Mouse (Mus musculus) limb, embryonic 14.5 days (tissue): ENCODE results near the gene Fam129a. TPM values are rescaled to one million over a fixed set of nuclear protein-coding genes. Genes with fewer than 3 reads are reported as not detected.

Source experiments
- ATAC-seq: fragments of 200-750 bp; cut with Nextera tagmentation; 2 replicates; pipeline ENCODE4 v1.8.0; 2017; ENCODE audit warnings: low read depth, moderate number of reproducible peaks, moderate TSS enrichment; ENCODE audit not compliant: low FRiP score
- DNase-seq: peaks from one replicate; pipeline ENCODE4 v3.0.0-alpha.2; 2015; ENCODE audit warnings: low spot score
- H3K27ac ChIP-seq: fragments of 300-500 bp; sonication (generic); replicated peaks from 2 replicates; pipeline ENCODE4 v1.5.1; 2014; ENCODE audit warnings: low read depth, mild to moderate bottlenecking, low read length, moderate library complexity, mixed read lengths
- H3K27me3 ChIP-seq: fragments of 300-500 bp; sonication (generic); 2 replicates; pipeline ENCODE4 v1.6.1; 2014; ENCODE audit warnings: low read length, mixed read lengths; ENCODE audit not compliant: control insufficient read depth, insufficient read depth
- H3K36me3 ChIP-seq: fragments of 300-500 bp; sonication (generic); 2 replicates; pipeline ENCODE4 v1.6.1; 2014; ENCODE audit warnings: mild to moderate bottlenecking, low read length, moderate library complexity, mixed read lengths; ENCODE audit not compliant: control insufficient read depth, insufficient read depth
- H3K4me1 ChIP-seq: fragments of 300-500 bp; sonication (generic); 2 replicates; pipeline ENCODE4 v1.6.1; 2014; ENCODE audit warnings: antibody characterized with exemption, low read length, mixed read lengths; ENCODE audit not compliant: control insufficient read depth, insufficient read depth
- H3K4me2 ChIP-seq: fragments of 300-500 bp; sonication (generic); replicated peaks from 2 replicates; pipeline ENCODE4 v1.6.1; 2014; ENCODE audit warnings: low read depth, mild to moderate bottlenecking, low read length, moderate library complexity; ENCODE audit not compliant: severe bottlenecking
- H3K4me3 ChIP-seq: fragments of 300-500 bp; sonication (generic); replicated peaks from 2 replicates; pipeline ENCODE4 v1.5.1; 2014; ENCODE audit warnings: low read length
- H3K9ac ChIP-seq: fragments of 300-500 bp; sonication (generic); 2 replicates; pipeline ENCODE4 v1.6.1; 2014; ENCODE audit warnings: mild to moderate bottlenecking, low read depth, low read length, moderate library complexity; ENCODE audit not compliant: severe bottlenecking
- H3K9me3 ChIP-seq: fragments of 300-500 bp; sonication (generic); 2 replicates; pipeline ENCODE4 v1.6.1; 2016; ENCODE audit warnings: low read length; ENCODE audit not compliant: control insufficient read depth
- POLR2A ChIP-seq: fragments of 200-500 bp; IDR thresholded peaks from 2 replicates; pipeline ENCODE4 v1.8.0; 2012; ENCODE audit warnings: inconsistent platforms, mild to moderate bottlenecking, moderate library complexity, borderline replicate concordance; ENCODE audit not compliant: insufficient read depth, insufficient read length; ENCODE audit errors: extremely low read depth
- WGBS: fragments of 180-500 bp; shearing (Covaris S2); extraction: QIAGEN DNeasy Blood & Tissue Kit; methylation state at CpG from one replicate; pipeline ENCODE4 v1.1.7; 2014; 5-methylcytosine and 5-hydroxymethylcytosine counted together
- polyA plus RNA-seq, 2 experiments: library from polyadenylated mRNA; depleted of rRNA in 1 of 2; stranded (reverse) in 1 of 2; unstranded in 1 of 2; fragments of >200 nt; fragmentation: Nextera tagmentation in 1 of 2; extraction: Ambion mirVana in 1 of 2; gene quantifications; 2 replicates each; pipeline versions ENCODE4 v1.2.1 to v1.2.3; 2012 to 2014

Fam129a gene
- polyA plus RNA-seq, 2 experiments = 11.1 to 14.7 TPM

- DNase-seq (no peak), ATAC-seq (no peak)
- Histone ChIP-seq H3K9me3 (no peaks in the 10 kb centered on the region), H3K27ac (no peak overlapping the region), H3K4me3 (no peak overlapping the region), H3K27me3 (no peaks in the 10 kb centered on the region), H3K4me1 (peaks cover 5% of the 10 kb centered on the region), H3K4me2 (no peak overlapping the region), H3K9ac (no peak overlapping the region), H3K36me3 (no peaks in the 10 kb centered on the region)
- 83% methylated on average over 11 of the region's 11 CpGs for WGBS
- no peak for TF ChIP-seq POLR2A
Observed at GRCm38 (mm10) chr1:151584565-151585216, 13.7 kb downstream of the Fam129a start.

DNA sequence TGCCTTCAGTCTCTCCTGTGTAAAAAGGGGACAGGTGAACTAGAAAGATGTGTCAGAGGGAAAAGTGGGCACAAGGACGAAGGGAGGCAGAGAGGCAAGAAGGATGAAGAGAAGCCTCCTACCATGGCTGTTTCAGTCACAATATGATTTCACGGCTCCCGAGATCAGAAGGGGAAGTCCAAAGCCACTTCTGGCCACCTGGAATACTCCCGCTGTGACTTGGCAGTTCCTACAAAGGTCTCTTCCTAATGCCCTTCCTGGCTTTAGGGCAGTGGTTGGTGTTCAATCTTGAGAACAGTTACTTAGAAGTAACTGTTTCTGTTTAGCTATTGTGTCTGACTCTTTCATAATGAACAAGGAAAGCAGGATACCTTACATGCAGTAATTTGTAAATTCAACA lies 14.7 kb downstream of the Fam129a start:
- WGBS = 65% methylated on average over 4 of the region's 4 CpGs
- Histone ChIP-seq H3K4me1 (peaks cover 2% of the 10 kb centered on the region), H3K27ac (no peak overlapping the region), H3K4me3 (no peak overlapping the region), H3K27me3 (no peaks in the 10 kb centered on the region), H3K9ac (no peak overlapping the region), H3K9me3 (no peaks in the 10 kb centered on the region), H3K4me2 (no peak overlapping the region), H3K36me3 (no peaks in the 10 kb centered on the region)
- DNase-seq (no peak), ATAC-seq (no peak)
- TF ChIP-seq POLR2A = no peak

DNA sequence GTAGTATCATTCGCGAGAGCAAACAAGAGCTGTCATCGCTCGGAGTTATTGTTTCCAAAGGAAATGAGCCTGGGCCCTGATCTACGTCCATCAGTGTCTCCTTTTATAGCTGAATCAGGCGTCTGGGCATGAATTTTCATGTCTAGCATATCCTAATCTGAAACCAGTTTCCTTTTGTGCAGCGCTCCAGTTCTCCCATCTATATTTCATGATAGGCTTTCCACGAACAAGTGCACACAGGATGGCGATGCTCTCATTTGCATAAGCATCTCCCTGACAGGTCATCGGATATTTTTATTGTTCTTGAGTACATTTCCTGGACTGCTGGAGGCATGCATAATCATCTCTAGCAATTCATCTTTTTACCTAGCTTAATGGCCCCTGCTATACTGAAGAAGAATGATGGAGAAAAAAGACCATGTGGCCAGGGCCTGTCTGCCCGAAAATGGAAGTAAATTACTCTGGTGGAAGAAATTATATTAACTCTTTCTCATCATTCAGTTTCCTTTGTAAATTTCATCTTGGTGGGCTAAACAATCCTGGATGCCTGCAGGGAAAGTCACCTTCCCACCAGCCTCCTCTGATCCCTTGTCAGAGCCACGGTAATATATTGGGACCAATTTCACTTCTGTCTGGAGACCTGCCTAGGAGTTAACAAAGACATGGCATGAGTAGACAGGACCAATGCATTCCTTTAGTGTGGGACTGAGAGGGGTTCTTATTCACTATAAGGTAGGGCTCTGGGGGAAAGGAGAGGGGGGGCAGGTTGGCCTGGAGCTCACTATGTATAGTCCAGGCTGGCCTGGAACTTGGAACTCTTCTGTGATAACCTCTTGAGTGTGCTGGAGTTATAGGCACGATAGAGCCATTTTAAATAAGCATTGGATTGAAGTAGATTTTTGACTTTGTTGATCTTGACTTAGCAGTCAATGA lies 21.4 kb downstream of the Fam129a start:
- Histone ChIP-seq H3K4me3 (no peak overlapping the region), H3K27me3 (no peaks in the 10 kb centered on the region), H3K9ac (no peak overlapping the region), H3K36me3 (no peaks in the 10 kb centered on the region), H3K9me3 (no peaks in the 10 kb centered on the region), H3K4me2 (no peak overlapping the region), H3K27ac (no peak overlapping the region), H3K4me1 (peaks cover 11% of the 10 kb centered on the region; the same call in 1 of the 2 replicates)
- no peak for TF ChIP-seq POLR2A
- no peak for DNase-seq
- 67% methylated on average over 13 of the region's 13 CpGs for WGBS
- ATAC-seq = no peak

DNA sequence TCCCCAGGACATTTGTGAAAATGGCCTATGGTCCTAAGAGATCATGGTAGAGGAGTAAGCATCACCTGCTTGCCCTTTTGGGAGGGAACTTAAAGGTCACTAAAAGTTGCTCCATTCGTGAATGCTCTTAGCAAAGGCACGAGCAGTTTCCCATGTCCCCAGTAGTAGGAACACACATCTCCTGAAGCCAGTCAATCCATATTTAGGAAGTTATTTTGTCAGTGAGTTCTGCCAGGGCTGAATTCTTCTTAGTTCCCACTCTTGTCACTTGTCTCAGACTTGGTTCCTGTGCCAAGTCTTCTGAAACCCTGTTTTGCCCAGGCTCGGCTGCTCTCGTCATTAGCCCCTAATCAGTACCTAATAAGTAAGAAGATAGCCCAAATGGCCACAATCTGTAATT lies 23.9 kb downstream of the Fam129a start:
- Histone ChIP-seq H3K27ac (no peak overlapping the region), H3K9me3 (no peaks in the 10 kb centered on the region), H3K9ac (no peak overlapping the region), H3K27me3 (no peaks in the 10 kb centered on the region), H3K4me3 (no peak overlapping the region), H3K36me3 (no peaks in the 10 kb centered on the region), H3K4me2 (no peak overlapping the region), H3K4me1 (peaks cover 11% of the 10 kb centered on the region; the same call in 1 of the 2 replicates)
- DNase-seq = no peak
- ATAC-seq = no peak
- 79% methylated on average over 4 of the region's 4 CpGs for WGBS
- no peak for TF ChIP-seq POLR2A

DNA sequence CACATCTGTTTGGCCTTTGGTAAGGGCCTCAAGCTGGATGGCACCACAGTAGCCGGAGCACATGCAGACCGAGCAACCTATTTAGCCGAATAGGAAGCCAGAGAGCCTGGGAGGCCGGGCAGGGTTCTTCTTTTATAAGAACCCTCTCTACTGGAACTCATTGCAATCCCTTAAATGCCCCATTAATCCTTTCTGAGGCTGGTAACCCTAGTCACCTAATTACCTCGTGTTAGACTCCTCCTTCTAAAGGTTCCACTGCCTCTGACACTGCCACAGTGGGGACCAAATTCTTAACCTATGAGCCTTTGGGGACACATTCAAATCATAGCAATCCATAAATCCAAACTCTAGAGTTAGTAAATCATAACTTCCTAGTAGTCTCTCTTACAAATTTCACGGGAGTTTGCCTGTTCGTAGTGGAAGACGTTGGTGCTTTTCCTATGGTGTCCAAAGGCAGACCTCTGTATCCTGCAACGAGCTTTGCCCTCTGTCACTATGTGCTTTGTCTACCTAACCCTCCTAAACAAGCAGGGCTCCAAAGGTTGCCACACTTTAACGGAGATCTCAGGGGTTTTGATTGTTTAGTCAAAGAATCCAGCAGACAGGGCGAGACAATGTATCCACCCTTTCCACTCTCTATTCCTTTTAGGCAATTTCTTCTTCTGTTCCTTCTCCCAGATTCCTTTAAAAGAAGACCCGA lies 24.8 kb downstream of the Fam129a start:
- Histone ChIP-seq H3K27me3 (no peaks in the 10 kb centered on the region), H3K27ac (no peak overlapping the region), H3K4me3 (no peak overlapping the region), H3K4me1 (peaks cover 11% of the 10 kb centered on the region; the same call in 1 of the 2 replicates), H3K9ac (no peak overlapping the region), H3K4me2 (no peak overlapping the region), H3K9me3 (no peaks in the 10 kb centered on the region), H3K36me3 (no peaks in the 10 kb centered on the region)
- TF ChIP-seq POLR2A = no peak
- no peak for DNase-seq
- 67% methylated on average over 12 of the region's 12 CpGs for WGBS
- no peak for ATAC-seq
